Mouse (Mus musculus) heart, embryonic 13.5 days (tissue): ENCODE measurements around the gene Shisa2. TPM values are rescaled to one million over a fixed set of nuclear protein-coding genes. Genes with fewer than 3 reads are reported as not detected.

ENCODE experiments used
- ATAC-seq: fragments of 200-750 bp; cut with Nextera tagmentation; 2 replicates; pipeline ENCODE4 v1.8.0; 2017; ENCODE audit warnings: moderate TSS enrichment; ENCODE audit not compliant: insufficient number of reproducible peaks, low FRiP score, low TSS enrichment; ENCODE audit errors: extremely low read depth
- H3K27ac ChIP-seq: fragments of 300-500 bp; sonication (generic); replicated peaks from 2 replicates; pipeline ENCODE4 v1.5.1; 2015; ENCODE audit warnings: moderate library complexity, mild to moderate bottlenecking, inconsistent platforms
- H3K27me3 ChIP-seq: fragments of 300-500 bp; sonication (generic); replicated peaks from 2 replicates; pipeline ENCODE4 v1.6.1; 2015; ENCODE audit warnings: mild to moderate bottlenecking, inconsistent platforms
- H3K36me3 ChIP-seq: fragments of 300-500 bp; sonication (generic); 2 replicates; pipeline ENCODE4 v1.6.1; 2015; ENCODE audit warnings: mild to moderate bottlenecking, inconsistent platforms
- H3K4me1 ChIP-seq: fragments of 300-500 bp; sonication (generic); 2 replicates; pipeline ENCODE4 v1.6.1; 2015; ENCODE audit warnings: inconsistent platforms
- H3K4me2 ChIP-seq: fragments of 300-500 bp; sonication (generic); 2 replicates; pipeline ENCODE4 v1.6.1; 2015; ENCODE audit warnings: inconsistent platforms, mild to moderate bottlenecking, moderate library complexity
- H3K4me3 ChIP-seq: fragments of 300-500 bp; sonication (generic); 2 replicates; pipeline ENCODE4 v1.5.1; 2015; ENCODE audit warnings: moderate library complexity, mild to moderate bottlenecking, inconsistent platforms
- H3K9ac ChIP-seq: fragments of 300-500 bp; sonication (generic); 2 replicates; pipeline ENCODE4 v1.6.1; 2015; ENCODE audit warnings: inconsistent platforms, mild to moderate bottlenecking, moderate library complexity
- H3K9me3 ChIP-seq: fragments of 300-500 bp; sonication (generic); 2 replicates; pipeline ENCODE4 v1.6.1; 2016; ENCODE audit warnings: inconsistent platforms
- WGBS: fragments of 180-500 bp; shearing (Covaris S2); methylation state at CpG from one replicate; pipeline ENCODE4 v1.1.7; 2015; ENCODE audit warnings: mixed read lengths; 5-methylcytosine and 5-hydroxymethylcytosine counted together
- polyA plus RNA-seq: library from polyadenylated mRNA; unstranded; fragments of >200 nt; fragmentation: Nextera tagmentation; extraction: Ambion mirVana; gene quantifications from 2 replicates; pipeline ENCODE4 v1.2.1, GENCODE M21; 2015

Shisa2 gene
- polyA plus RNA-seq, result 9.1 and 10.8 TPM in 2 replicates

DNA sequence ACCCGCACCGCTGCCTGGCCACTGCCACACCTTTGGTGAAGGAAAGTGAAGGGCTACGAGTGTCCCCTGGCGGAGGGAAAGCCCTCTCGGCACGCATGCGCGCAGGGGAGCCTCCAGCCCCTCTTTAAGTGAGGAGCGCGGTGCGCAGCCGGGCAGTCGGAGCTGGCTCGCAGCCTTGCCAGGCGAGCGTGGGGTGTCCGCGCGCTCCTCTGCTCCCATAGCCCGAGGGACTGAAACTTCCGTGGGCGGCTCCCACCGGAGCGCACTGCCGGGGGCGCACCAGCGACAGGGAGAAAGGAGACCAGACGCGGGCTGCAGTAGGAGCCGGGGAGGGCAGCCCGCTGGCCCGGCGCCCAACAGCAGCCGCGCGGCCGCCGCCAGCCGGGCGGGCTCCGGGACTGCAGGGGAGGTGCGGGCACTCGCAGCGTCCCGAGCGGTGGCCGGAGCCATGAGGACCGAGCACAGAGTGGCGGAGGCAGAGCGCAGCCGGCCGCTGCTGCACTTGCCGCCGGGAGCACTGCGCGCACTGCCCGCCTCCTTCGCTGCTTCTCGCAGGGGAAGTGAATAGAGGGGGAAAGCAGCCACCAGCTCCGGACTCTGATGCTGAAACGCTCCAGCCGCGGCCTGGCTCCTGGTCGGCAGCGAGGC lies at the start of gene Shisa2:
Gene Shisa2 (plus strand): TSS at position 151 of the 648 bp plus-strand sequence.
- Histone ChIP-seq H3K36me3 (peaks cover 9% of the 10 kb centered on the region), H3K4me2 (peak within 1 kb of the TSS; percentile 90), H3K27ac (peak within 1 kb of the TSS; percentile 89), H3K27me3 (peaks cover 17% of the 10 kb centered on the region), H3K4me1 (peaks cover 29% of the 10 kb centered on the region), H3K9ac (peak within 1 kb of the TSS; percentile 87), H3K4me3 (peak within 1 kb of the TSS; percentile 76), H3K9me3 (no peaks in the 10 kb centered on the region)
- ATAC-seq, result peak; percentile 62
- under 1% methylated on average over 60 of the region's 65 CpGs for WGBS

DNA sequence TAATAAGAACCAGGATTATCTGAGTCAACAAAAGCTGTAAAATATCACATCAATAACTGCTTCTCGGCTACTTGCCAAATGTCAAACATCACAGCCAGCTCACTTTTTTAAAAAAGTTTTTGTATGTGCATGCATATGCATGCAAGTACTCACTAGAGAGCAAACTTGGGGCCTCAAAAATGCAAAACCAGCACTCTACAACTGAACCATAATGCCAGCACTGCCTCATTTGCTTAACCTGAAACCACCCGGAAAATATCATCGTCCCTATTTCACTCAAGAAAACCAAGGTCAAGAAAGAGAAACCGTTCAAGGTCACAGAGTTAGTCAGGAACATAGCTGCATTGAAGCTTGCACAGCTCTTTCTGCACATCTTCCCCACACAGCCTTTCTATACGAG lies 48.7 kb upstream of the Shisa2 start:
- ATAC-seq, result no peak
- H3K4me2 ChIP-seq, result no peak overlapping the region
- H3K9ac ChIP-seq, result no peak overlapping the region
- 79% methylated on average over 5 of the region's 5 CpGs for WGBS
- H3K27ac ChIP-seq, result no peak overlapping the region
- H3K4me3 ChIP-seq, result no peak overlapping the region
- H3K4me1 ChIP-seq, result peaks cover 14% of the 10 kb centered on the region
- H3K36me3 ChIP-seq, result peaks cover 52% of the 10 kb centered on the region
- no peaks in the 10 kb centered on the region for H3K27me3 ChIP-seq
- H3K9me3 ChIP-seq, result no peaks in the 10 kb centered on the region

DNA sequence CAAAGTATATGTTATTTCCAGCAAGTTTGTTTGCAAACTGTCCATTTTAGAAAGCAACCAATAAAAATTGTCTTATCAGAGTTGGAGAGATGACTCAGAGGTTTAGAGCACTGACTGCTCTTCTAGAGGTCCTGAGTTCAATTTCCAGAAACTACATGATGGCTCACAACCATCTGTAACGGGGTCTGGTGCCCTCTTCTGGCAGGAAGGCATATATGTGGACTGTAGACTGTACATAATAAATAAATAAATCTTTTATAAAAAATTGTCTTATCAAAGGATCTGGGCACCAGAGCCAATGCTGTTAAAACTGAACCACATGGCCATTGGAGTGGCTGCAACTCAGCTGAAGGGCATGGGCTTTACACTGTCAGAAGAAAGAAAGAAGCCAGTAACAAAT lies 34.5 kb upstream of the Shisa2 start:
- H3K27ac ChIP-seq, result no peak overlapping the region
- WGBS, result 76% methylated on average over 1 of the region's 1 CpGs
- no peak overlapping the region for H3K9ac ChIP-seq
- H3K4me3 ChIP-seq, result no peak overlapping the region
- peaks cover 79% of the 10 kb centered on the region for H3K36me3 ChIP-seq
- no peaks in the 10 kb centered on the region for H3K27me3 ChIP-seq
- no peaks in the 10 kb centered on the region for H3K4me1 ChIP-seq
- no peak for ATAC-seq
- no peak overlapping the region for H3K4me2 ChIP-seq
- H3K9me3 ChIP-seq, result no peaks in the 10 kb centered on the region

DNA sequence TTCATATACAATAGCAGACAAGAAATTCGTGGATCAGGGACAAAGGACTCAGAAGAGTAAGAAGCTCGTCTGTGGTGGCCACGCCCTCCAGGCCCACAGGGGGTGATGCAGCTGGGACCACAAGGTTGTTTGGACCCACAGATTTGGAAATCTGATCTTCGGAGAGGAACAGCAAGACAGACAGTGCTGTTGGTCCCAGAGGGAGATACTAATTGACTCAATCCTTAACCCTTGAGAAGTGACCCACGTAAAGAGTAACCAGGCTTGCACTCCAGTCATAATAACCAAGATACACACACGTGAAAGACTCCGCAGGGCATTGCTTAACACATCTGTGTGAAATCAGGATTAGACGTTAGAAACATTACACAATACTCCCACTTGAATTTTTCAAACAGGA lies 33.2 kb upstream of the Shisa2 start:
- Histone ChIP-seq H3K4me1 (peaks cover 7% of the 10 kb centered on the region), H3K9ac (no peak overlapping the region), H3K27me3 (no peaks in the 10 kb centered on the region), H3K9me3 (no peaks in the 10 kb centered on the region), H3K36me3 (peaks cover 70% of the 10 kb centered on the region), H3K4me3 (no peak overlapping the region), H3K4me2 (no peak overlapping the region), H3K27ac (no peak overlapping the region)
- ATAC-seq, result no peak
- WGBS, result 77% methylated on average over 8 of the region's 8 CpGs

DNA sequence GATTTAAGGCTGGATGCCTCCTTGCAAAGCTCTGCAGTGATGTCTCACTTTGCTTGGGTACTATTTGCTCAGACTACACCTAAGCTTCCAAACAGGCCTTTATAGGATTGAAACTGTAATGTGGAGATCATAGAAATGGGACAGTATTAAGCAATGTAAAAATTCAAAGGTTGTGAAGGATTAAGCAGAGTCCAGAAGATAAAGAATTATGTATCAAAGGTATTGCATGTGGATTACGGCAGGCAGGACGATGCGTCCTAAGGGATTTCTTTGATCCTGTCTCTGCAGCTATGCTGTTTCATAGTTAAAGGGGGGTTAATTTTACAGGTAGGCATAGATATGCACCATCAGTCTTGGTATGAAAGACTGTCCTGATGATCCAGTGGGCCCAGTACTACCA lies 32.5 kb upstream of the Shisa2 start:
- no peak overlapping the region for H3K27ac ChIP-seq
- H3K27me3 ChIP-seq, result no peaks in the 10 kb centered on the region
- H3K4me1 ChIP-seq, result peaks cover 11% of the 10 kb centered on the region
- H3K9ac ChIP-seq, result no peak overlapping the region
- 98% methylated on average over 3 of the region's 3 CpGs for WGBS
- no peaks in the 10 kb centered on the region for H3K9me3 ChIP-seq
- H3K36me3 ChIP-seq, result peaks cover 66% of the 10 kb centered on the region
- H3K4me2 ChIP-seq, result no peak overlapping the region
- H3K4me3 ChIP-seq, result no peak overlapping the region
- no peak for ATAC-seq

DNA sequence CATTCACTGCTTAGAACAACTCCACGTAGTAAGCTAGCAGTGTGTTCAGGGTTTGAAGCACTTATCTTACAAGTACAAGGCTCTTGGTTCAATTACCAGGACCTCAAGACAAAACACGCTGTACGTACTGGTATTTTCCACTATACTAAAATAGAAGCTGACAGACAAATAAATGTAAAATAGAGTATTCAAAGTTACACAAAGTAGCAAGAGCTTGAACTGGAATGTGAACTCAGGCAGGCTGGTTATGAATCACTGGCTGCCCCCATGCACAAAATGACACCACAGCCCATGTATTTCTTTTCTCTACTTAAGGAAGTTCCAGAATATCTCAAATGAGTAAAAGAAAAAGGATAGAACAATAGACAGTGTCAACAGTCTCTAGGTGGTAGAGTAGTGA lies 30.1 kb upstream of the Shisa2 start:
- Histone ChIP-seq H3K9me3 (no peaks in the 10 kb centered on the region), H3K4me3 (no peak overlapping the region), H3K4me1 (peaks cover 15% of the 10 kb centered on the region), H3K27me3 (no peaks in the 10 kb centered on the region), H3K27ac (no peak overlapping the region), H3K9ac (no peak overlapping the region), H3K4me2 (no peak overlapping the region), H3K36me3 (peaks cover 45% of the 10 kb centered on the region)
- 85% methylated on average over 3 of the region's 3 CpGs for WGBS
- no peak for ATAC-seq

DNA sequence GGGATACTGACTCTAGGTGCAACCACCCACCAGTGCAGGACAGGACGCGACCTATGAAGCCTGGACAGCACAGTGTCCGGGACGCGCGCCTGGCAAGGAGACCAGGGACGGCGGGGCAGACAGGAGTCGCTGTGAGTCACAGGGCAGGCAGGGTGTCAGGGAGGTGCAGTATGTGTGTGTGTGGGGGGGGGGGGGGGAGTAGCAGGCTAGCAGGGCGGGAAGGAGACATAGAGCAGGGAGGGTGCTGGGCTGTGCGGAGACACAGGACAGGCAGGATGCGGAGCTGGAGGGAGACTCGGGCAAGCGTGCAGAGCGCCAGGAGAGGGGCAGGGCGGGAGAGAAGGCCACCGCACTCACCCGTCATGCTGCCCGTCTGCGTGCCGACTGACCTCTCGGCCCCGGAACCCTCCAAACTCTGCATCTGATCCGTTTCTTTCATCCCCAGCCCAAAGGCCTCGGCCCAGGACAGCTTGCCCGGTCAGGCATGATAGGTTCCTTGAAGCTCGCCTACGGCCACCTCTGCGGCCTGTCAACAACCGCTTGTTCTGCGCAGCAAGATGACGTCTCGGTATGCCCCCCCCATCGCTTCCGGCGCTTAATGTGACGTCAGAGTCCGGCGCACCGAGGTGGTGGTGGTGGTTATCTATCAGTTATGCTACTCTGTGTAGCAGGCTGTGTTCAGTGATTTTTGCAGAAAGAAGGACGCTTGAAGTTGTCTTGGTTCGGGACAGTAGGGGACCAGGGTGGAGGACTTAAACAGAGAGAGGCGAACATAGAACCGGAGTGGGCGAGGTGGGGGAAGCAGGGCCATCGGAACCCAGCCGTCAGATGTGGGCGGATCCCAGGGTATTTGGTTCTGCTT lies 27.5 kb upstream of the Shisa2 start, which contains the start of gene Cdadc1:
Gene Cdadc1 (minus strand): TSS at position 562 of the 862 bp plus-strand sequence.
- H3K9me3 ChIP-seq, result no peaks in the 10 kb centered on the region
- H3K4me3 ChIP-seq, result peak within 1 kb of the TSS; percentile 76
- H3K4me1 ChIP-seq, result peaks cover 15% of the 10 kb centered on the region
- peak within 1 kb of the TSS; percentile 88 for H3K9ac ChIP-seq
- WGBS, result under 1% methylated on average over 46 of the region's 48 CpGs
- H3K27ac ChIP-seq, result peak within 1 kb of the TSS; percentile 76
- peak; percentile 85 for ATAC-seq
- H3K27me3 ChIP-seq, result peaks cover 9% of the 10 kb centered on the region
- H3K36me3 ChIP-seq, result peaks cover 23% of the 10 kb centered on the region
- H3K4me2 ChIP-seq, result peak within 1 kb of the TSS; percentile 90

DNA sequence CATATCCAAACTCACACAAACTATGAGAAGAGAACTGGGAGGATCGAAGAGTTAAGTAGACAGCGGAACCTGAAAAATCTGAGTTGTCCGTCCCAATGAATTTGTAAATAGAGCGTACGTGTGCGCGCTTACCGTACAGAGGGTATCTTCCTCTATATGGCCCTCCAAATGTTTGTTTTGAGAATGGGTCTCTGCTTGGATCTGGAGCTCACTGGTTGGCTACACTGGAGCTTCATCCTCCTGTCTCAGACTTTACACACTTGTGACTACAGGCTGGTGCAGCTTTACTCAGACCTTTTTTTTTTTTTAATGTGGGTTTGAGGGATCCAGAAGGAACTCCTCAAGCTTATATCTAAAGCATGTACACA lies 26.9 kb upstream of the Shisa2 start:
- ATAC-seq, result no peak
- Histone ChIP-seq H3K27ac (peak overlapping the region; percentile 76), H3K4me3 (peak overlapping the region; percentile 76), H3K9ac (peak overlapping the region; percentile 88), H3K27me3 (peaks cover 15% of the 10 kb centered on the region), H3K4me2 (peak overlapping the region; percentile 90), H3K4me1 (peaks cover 15% of the 10 kb centered on the region), H3K9me3 (no peaks in the 10 kb centered on the region), H3K36me3 (peaks cover 17% of the 10 kb centered on the region)
- under 1% methylated on average over 8 of the region's 8 CpGs for WGBS

DNA sequence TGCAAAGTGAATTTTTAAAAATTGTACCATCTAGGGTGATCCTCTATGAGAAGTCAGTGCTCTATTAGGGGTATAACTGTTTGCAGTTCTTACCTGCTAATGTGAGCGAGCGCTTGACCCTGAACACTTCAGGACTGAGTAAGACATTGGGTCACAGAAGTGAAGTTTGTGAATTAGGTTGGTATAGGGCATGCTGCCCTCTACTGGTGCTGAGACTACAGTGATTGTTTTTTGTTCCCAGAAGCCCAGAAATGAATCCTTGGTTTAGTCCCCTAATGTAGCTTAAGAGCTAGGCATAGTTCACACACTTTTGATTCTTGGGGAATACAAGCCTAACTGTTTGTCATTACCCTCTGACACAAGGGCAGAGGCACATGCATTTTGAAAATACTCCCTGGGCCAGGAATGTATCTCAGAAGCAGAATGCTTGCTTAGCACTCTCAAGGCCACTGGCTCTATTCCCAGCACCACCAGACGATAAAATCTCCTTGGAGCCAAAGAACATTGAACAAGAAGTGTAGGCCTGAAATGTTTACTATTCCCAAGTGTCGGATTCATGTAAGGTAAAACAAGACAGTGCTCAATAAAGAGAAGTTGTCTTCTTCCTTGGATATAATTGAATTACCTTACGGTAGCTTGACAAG lies 21.0 kb upstream of the Shisa2 start:
- Histone ChIP-seq H3K27me3 (peaks cover 24% of the 10 kb centered on the region), H3K9ac (no peak overlapping the region), H3K4me3 (no peak overlapping the region), H3K4me2 (no peak overlapping the region), H3K36me3 (no peaks in the 10 kb centered on the region), H3K27ac (no peak overlapping the region), H3K9me3 (no peaks in the 10 kb centered on the region), H3K4me1 (no peaks in the 10 kb centered on the region)
- ATAC-seq, result no peak
- 56% methylated on average over 5 of the region's 5 CpGs for whole genome bisulfite sequencing

DNA sequence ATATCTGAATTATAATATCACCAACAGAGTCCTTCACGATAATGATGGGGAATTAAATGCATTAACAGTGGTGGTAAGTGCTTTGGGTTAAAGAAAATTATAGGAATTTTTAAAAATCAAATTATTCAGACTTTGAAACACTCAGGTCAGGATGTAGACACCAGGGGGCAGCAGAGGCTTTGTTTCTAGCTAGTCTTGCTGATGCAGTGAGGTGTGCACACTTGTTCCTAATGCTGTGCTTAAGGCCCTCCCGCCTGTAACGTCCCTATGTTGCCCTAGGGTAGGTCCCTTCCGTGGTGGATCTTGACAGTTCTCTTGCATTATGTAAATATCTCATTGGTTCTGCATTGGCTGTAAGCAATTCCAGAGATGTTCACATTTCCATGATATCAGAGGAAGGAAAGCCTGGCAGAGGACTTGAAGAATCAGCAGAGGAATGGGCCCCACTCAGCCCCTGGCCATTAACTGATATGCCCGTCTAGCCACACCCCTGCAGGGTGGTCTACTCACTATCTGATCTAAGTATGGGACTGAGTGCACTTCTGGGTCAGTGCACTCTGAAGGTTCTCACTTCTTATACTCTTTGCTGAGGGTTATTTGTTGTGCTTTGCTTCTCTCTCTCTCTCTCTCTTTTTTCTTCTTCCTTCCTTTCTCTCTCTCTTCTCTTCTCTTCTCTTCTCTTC lies 19.3 kb upstream of the Shisa2 start:
- Histone ChIP-seq H3K4me3 (no peak overlapping the region), H3K9ac (no peak overlapping the region), H3K4me1 (no peaks in the 10 kb centered on the region), H3K36me3 (no peaks in the 10 kb centered on the region), H3K4me2 (no peak overlapping the region), H3K27ac (no peak overlapping the region), H3K27me3 (peaks cover 24% of the 10 kb centered on the region), H3K9me3 (no peaks in the 10 kb centered on the region)
- WGBS, result 12% methylated on average over 5 of the region's 5 CpGs
- no peak for ATAC-seq

DNA sequence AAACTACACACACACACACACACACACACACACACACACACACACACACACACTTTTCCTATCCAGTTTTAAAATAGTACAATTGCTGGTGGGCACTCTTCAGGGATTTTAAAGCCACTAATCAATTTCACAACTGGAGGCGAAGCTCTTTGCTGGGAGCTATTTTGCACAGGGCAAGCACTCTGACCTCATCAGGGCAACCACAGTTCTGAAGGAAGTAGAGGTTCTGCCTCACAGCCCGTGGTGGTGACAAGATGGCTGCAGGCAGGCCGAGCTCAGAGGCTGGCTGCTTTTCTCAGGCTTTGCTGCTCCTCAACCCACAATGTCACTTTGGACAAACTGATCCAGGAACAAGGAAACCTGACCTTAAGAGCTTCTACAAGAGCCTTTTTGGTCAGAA lies 18.1 kb upstream of the Shisa2 start:
- Histone ChIP-seq H3K9me3 (no peaks in the 10 kb centered on the region), H3K4me3 (no peak overlapping the region), H3K27ac (no peak overlapping the region), H3K27me3 (peaks cover 18% of the 10 kb centered on the region), H3K9ac (no peak overlapping the region), H3K36me3 (no peaks in the 10 kb centered on the region), H3K4me2 (no peak overlapping the region), H3K4me1 (no peaks in the 10 kb centered on the region)
- 41% methylated on average over 3 of the region's 3 CpGs for WGBS
- ATAC-seq, result no peak
